Mouse (Mus musculus) c-Kit-positive CD71-negative TER-119-negative erythroid progenitor cells, embryonic 14.5 days (primary cell): Measurements from ENCODE around the gene Gm14632.
"Not testable (repeated sequence)": the region's sequence is repeated elsewhere in the genome, so short reads cannot be mapped to it uniquely, and the experiment has no call there.

Source experiments
- DNase-seq: peaks from one replicate; pipeline ENCODE4 v3.0.0-alpha.2; 2013; ENCODE audit warnings: low read depth

Gm14632 gene

GRCm38 (mm10) chrX:30329472-30329871 is at the start of gene Gm14632:
Gm14632 (plus strand) TSS chrX:30329772.
- DNase-seq = not testable (repeated sequence)
